In genomic region chr4:106185745-106186501, GRCm38 (mm10) we compare ENCODE assay signal across 15 mouse cellular contexts.
DNase-seq lines count a peak whose midpoint lies in the region; ATAC-seq and TF ChIP-seq lines count a peak whose summit lies in the region.
"Had no signal": no experiment of that assay in that cellular context is flagged by ENCODE, and none has a peak within 500 bp of the region (broad histone marks: within the 10 kb centered on the region; RNA-seq: fewer than 3 reads in every experiment).

No protein-coding gene starts in this region.

- ATAC-seq in erythroid progenitor cell, adult 5-6 weeks (replicated peaks; ENCODE audit: low FRiP score, poor library complexity, severe bottlenecking) = no peak
- ATAC-seq: hindbrain, postnatal 0 days; Patski had no signal

- no peak for TF ChIP-seq CTCF in layer of hippocampus, adult 2 months (conservative IDR thresholded peaks at IDR 0.05)
- no peak for TF ChIP-seq CTCF in gastrocnemius, adult 2 months (IDR thresholded peaks at IDR 0.05)

- intact Hi-C loops in gastrocnemius, adult 2 months (cut with DNase I) = no loop called here
- intact Hi-C loops in heart, postnatal 25 days (cut with DNase I) = no loop called here

- H3K27ac ChIP-seq in layer of hippocampus, adult 2 months = peak overlapping the region; percentile 43; the same call in 1 of the 2 replicates
- H3K27ac ChIP-seq in gastrocnemius, adult 2 months = peak overlapping the region; percentile 83
- H3K27ac ChIP-seq: forebrain, embryonic 10.5 days; heart, embryonic 13.5 days; hindbrain, postnatal 0 days; limb, embryonic 12.5 days had no signal

- DNase-seq in layer of hippocampus, adult 2 months (ENCODE audit: low spot score in 2 of 2) = no peak
- no peak for DNase-seq in layer of hippocampus, postnatal 25 days (ENCODE audit: extremely low spot score in 1 of 2, low spot score in 1 of 2)
- peak; percentile 34 for DNase-seq in adrenal gland, postnatal 25 days
- peak; percentile 95 for DNase-seq in gastrocnemius, adult 2 months
- DNase-seq in heart, postnatal 25 days (ENCODE audit: low spot score) = peak; percentile 70
- DNase-seq in spleen, postnatal 10 days (ENCODE audit: low spot score in 2 of 2) = no peak
- DNase-seq in spleen, postnatal 4 days (ENCODE audit: low spot score in 2 of 2) = no peak
- DNase-seq: cerebellum, adult 11 months; lung, adult 2 months had no signal

- H3K4me3 ChIP-seq in layer of hippocampus, adult 2 months = no peak overlapping the region
- H3K4me3 ChIP-seq in gastrocnemius, adult 2 months = no peak overlapping the region
- H3K4me3 ChIP-seq: forebrain, embryonic 10.5 days; heart, embryonic 13.5 days; limb, embryonic 12.5 days had no signal

Comparison
In these comparisons a context has a peak if more than half of its experiments do, and no peak if none do; other contexts are left out.
1. DNase-seq: peak in adrenal gland, postnatal 25 days (single experiment), gastrocnemius, adult 2 months (single experiment) and heart, postnatal 25 days (single experiment); none in layer of hippocampus, adult 2 months (0 of 2), layer of hippocampus, postnatal 25 days (0 of 2), spleen, postnatal 10 days (0 of 2) and spleen, postnatal 4 days (0 of 2).